Mouse (Mus musculus): ENCODE measurements at regions not wholly inside any gene's neighbourhood (a gene's known extent, or its start where the extent isn't known, plus 50 kb on each side); places are given as distances from the start of the nearest gene placed in this dataset.
"Not testable (repeated sequence)": the region's sequence is repeated elsewhere in the genome, so short reads cannot be mapped to it uniquely, and the experiment has no call there.

GRCm38 (mm10) chr6:9498921-9499320 lies 550.7 kb downstream of the Nxph1 start:
- Histone ChIP-seq H3K9me3 (no peaks in the 10 kb centered on the region), H3K27me3 (no peaks in the 10 kb centered on the region), H3K9ac (no peak overlapping the region), H3K36me3 (replicated peaks) (no peaks in the 10 kb centered on the region), H3K4me3 (replicated peaks) (no peak overlapping the region), H3K27ac (no peak overlapping the region), H3K4me1 (no peaks in the 10 kb centered on the region), H3K4me2 (no peak overlapping the region)
- no peak for ATAC-seq (ENCODE audit: low FRiP score)

DNA sequence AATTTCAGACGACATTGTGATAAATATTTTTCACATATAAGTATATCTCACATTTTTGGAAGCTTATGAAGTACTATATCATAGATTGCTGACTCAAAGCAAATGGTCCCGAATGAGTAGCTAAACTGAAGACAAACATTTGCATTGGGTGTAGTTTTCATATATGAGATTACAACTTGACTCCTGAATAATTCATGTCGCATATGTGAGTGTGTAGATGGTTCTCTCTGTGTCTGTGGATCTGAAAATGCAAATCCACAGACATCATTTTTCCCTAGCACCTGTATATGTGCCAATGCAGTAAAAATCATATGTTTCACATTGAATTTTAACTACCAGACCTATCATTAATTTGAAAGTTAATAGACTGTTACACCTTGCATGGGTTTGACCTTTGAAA lies 586.2 kb downstream of the Nxph1 start:
- Histone ChIP-seq H3K4me1 (no peaks in the 10 kb centered on the region), H3K4me3 (replicated peaks) (no peak overlapping the region), H3K9ac (no peak overlapping the region), H3K27me3 (no peaks in the 10 kb centered on the region), H3K9me3 (no peaks in the 10 kb centered on the region), H3K4me2 (no peak overlapping the region), H3K36me3 (replicated peaks) (no peaks in the 10 kb centered on the region), H3K27ac (no peak overlapping the region)
- no peak for ATAC-seq (ENCODE audit: low FRiP score)
- 74% methylated on average over 3 of the region's 3 CpGs for WGBS

- H3K27ac ChIP-seq: no peak overlapping the region
- no peaks in the 10 kb centered on the region for H3K36me3 ChIP-seq (replicated peaks)
- no peak for ATAC-seq (ENCODE audit: low FRiP score)
- H3K9me3 ChIP-seq: no peaks in the 10 kb centered on the region
- no peak overlapping the region for H3K4me2 ChIP-seq
- H3K27me3 ChIP-seq: no peaks in the 10 kb centered on the region
- H3K4me3 ChIP-seq (replicated peaks): no peak overlapping the region
- no peaks in the 10 kb centered on the region for H3K4me1 ChIP-seq
- H3K9ac ChIP-seq: no peak overlapping the region
- 70% methylated on average over 2 of the region's 2 CpGs for WGBS
Observed at GRCm38 (mm10) chr6:9538737-9539136, 590.5 kb downstream of the Nxph1 start.

DNA sequence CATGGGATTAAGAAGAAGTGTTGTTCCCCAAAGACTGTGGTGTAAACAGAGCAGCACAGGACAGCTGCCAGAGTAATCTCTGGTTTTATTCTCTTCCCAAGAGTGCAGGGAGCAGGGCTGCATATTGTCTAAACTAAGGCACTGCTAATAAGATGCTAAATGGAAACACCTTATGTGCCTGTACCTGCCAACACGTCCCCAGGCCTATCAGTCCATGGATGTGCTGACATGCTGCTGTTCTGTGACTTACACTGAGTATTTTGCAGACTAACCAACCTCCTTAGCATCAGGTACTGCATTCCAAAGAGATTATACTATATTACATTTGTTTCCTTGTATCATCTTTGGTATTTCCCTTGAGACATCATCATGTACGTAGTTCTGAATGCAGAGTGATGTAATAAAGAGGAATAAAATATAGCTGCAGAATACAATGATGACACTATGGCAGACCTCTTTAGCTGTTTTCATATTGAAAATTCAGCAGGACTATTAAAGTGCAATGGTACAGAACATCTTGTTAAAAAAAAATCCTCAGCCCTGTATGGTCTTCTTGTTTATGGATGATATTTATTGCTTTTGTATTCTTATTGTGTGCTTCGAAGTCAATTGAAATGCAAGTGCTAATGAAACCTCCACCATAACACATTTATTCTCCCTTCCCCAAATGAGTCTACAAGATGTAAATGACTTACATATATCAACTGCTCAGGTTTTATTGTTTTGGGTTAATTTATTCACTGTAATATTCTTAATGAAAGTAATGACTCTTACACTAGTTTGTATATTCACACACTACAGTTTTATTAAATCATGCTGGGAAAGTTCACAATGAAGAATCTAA lies 602.1 kb downstream of the Nxph1 start:
- Histone ChIP-seq H3K4me1 (no peaks in the 10 kb centered on the region), H3K36me3 (replicated peaks) (no peaks in the 10 kb centered on the region), H3K4me2 (no peak overlapping the region), H3K9ac (no peak overlapping the region), H3K4me3 (replicated peaks) (no peak overlapping the region), H3K27me3 (no peaks in the 10 kb centered on the region), H3K27ac (no peak overlapping the region), H3K9me3 (no peaks in the 10 kb centered on the region)
- 81% methylated on average over 3 of the region's 3 CpGs for WGBS
- no peak for ATAC-seq (ENCODE audit: low FRiP score)

DNA sequence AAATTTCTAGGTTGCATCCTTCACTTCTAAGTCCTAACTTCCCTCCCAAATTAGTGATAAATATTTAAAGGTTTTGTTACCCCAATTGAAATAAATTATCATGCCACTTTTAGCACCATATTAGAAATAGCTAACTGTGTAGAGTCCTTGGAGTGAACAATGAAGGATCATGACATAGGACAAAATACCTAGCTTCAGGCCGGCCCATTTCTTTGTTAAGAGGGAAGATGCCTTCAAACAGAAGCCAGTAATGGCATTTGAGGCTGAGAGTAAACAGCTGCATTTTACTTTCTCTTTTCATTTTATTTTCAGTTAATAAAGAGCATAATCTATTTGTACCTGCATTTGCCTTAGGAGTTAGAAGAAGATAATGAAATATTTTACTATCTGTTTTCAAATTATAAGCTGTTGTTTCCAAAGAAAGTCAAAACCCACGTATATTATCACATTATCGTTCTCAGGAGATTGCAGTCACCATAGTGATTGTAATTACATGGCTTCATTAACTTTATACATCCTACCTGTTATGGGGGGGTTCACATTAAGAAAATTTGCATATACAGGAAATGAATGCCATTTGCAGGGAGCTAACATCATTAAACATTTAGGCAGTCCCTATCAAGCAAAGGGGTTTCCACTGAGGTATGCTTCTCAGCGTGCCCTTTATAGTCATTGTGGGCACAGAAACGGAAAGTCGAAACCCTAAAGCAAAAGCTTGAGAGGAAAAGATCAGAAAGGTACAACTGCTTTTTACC lies 615.2 kb downstream of the Nxph1 start:
- Histone ChIP-seq H3K4me3 (replicated peaks) (no peak overlapping the region), H3K9ac (no peak overlapping the region), H3K27ac (no peak overlapping the region), H3K9me3 (no peaks in the 10 kb centered on the region), H3K4me1 (no peaks in the 10 kb centered on the region), H3K4me2 (no peak overlapping the region), H3K27me3 (no peaks in the 10 kb centered on the region), H3K36me3 (replicated peaks) (no peaks in the 10 kb centered on the region)
- 80% methylated on average over 6 of the region's 6 CpGs for WGBS
- ATAC-seq (ENCODE audit: low FRiP score): no peak

DNA sequence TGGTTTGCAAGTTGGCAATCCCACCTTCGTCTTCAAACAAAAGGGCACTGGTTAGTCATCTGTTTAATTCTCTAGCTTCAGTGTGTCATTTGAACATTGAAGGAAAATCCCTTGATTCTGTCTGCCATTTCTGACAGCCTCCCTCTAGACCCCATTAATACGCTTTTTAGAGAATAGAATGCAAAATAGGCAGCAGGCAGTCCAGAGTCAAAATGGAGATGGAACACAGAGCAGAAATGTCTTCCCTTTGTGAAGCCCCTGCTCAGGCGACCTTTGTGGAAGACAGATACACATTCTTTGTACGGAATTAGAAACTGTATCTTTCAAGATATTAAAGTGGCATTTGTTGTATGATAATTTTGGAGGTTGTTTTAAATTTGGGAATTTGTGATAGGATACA lies 623.6 kb downstream of the Nxph1 start:
- WGBS: 57% methylated on average over 4 of the region's 4 CpGs
- Histone ChIP-seq H3K27ac (no peak overlapping the region), H3K36me3 (replicated peaks) (no peaks in the 10 kb centered on the region), H3K4me2 (no peak overlapping the region), H3K9me3 (no peaks in the 10 kb centered on the region), H3K4me1 (no peaks in the 10 kb centered on the region), H3K27me3 (no peaks in the 10 kb centered on the region), H3K4me3 (replicated peaks) (no peak overlapping the region), H3K9ac (no peak overlapping the region)
- ATAC-seq (ENCODE audit: low FRiP score): no peak

GRCm38 (mm10) chr6:9593391-9593790 lies 645.2 kb downstream of the Nxph1 start:
- Histone ChIP-seq H3K36me3 (replicated peaks) (no peaks in the 10 kb centered on the region), H3K9ac (no peak overlapping the region), H3K4me3 (replicated peaks) (no peak overlapping the region), H3K27me3 (no peaks in the 10 kb centered on the region), H3K9me3 (no peaks in the 10 kb centered on the region), H3K4me1 (no peaks in the 10 kb centered on the region), H3K4me2 (no peak overlapping the region), H3K27ac (no peak overlapping the region)
- no peak for ATAC-seq (ENCODE audit: low FRiP score)
- 77% methylated on average over 1 of the region's 1 CpGs for WGBS

- no peak overlapping the region for H3K9ac ChIP-seq
- no peaks in the 10 kb centered on the region for H3K36me3 ChIP-seq (replicated peaks)
- H3K27me3 ChIP-seq: no peaks in the 10 kb centered on the region
- no peaks in the 10 kb centered on the region for H3K4me1 ChIP-seq
- H3K27ac ChIP-seq: no peak overlapping the region
- WGBS: 79% methylated on average over 3 of the region's 3 CpGs
- ATAC-seq (ENCODE audit: low FRiP score): no peak
- H3K9me3 ChIP-seq: no peaks in the 10 kb centered on the region
- no peak overlapping the region for H3K4me2 ChIP-seq
- no peak overlapping the region for H3K4me3 ChIP-seq (replicated peaks)
Observed at GRCm38 (mm10) chr6:9599418-9599817, 651.2 kb downstream of the Nxph1 start.

GRCm38 (mm10) chr6:9633931-9634330 lies 685.7 kb downstream of the Nxph1 start:
- WGBS: 56% methylated on average over 2 of the region's 2 CpGs
- Histone ChIP-seq H3K36me3 (replicated peaks) (no peaks in the 10 kb centered on the region), H3K4me2 (no peak overlapping the region), H3K4me1 (no peaks in the 10 kb centered on the region), H3K4me3 (replicated peaks) (no peak overlapping the region), H3K9me3 (no peaks in the 10 kb centered on the region), H3K9ac (no peak overlapping the region), H3K27me3 (no peaks in the 10 kb centered on the region), H3K27ac (no peak overlapping the region)
- ATAC-seq (ENCODE audit: low FRiP score): no peak

- not testable (repeated sequence) for H3K4me3 ChIP-seq (replicated peaks); H3K4me1 ChIP-seq; H3K36me3 ChIP-seq (replicated peaks); ATAC-seq (ENCODE audit: low FRiP score); H3K9ac ChIP-seq; H3K4me2 ChIP-seq; H3K27ac ChIP-seq; H3K9me3 ChIP-seq; H3K27me3 ChIP-seq
- WGBS: 94% methylated on average over 2 of the region's 2 CpGs
Observed at GRCm38 (mm10) chr6:9643456-9643855, 695.2 kb downstream of the Nxph1 start.

DNA sequence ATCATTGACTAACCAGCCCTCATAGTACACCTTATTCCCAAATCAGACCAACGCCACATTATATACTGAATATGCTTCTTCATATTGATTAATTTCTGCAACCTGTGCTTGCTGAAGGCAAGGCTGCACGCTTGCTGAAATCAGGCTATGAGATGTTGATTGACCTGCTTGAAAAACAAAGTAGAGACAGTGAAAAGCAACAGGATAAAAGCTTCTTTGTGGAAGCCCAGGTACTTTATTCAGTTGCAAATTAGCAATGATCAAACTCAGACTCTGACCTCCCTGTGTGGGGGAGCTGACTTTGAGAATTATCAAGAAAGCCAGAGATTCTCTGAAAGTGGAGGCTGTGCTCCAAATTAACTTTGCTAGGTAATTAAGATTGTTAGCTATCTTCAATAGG lies 695.7 kb downstream of the Nxph1 start:
- not testable (repeated sequence) for H3K4me2 ChIP-seq; H3K9ac ChIP-seq; H3K27me3 ChIP-seq; H3K27ac ChIP-seq; H3K4me3 ChIP-seq (replicated peaks); H3K4me1 ChIP-seq; H3K36me3 ChIP-seq (replicated peaks); ATAC-seq (ENCODE audit: low FRiP score); H3K9me3 ChIP-seq
- WGBS: 82% methylated on average over 2 of the region's 2 CpGs

GRCm38 (mm10) chr6:9659672-9660071 lies 711.4 kb downstream of the Nxph1 start:
- Histone ChIP-seq H3K27me3 (no peaks in the 10 kb centered on the region), H3K36me3 (replicated peaks) (no peaks in the 10 kb centered on the region), H3K9me3 (no peaks in the 10 kb centered on the region), H3K4me3 (replicated peaks) (no peak overlapping the region), H3K4me2 (no peak overlapping the region), H3K4me1 (no peaks in the 10 kb centered on the region), H3K9ac (no peak overlapping the region), H3K27ac (no peak overlapping the region)
- 87% methylated on average over 7 of the region's 7 CpGs for WGBS
- ATAC-seq (ENCODE audit: low FRiP score): no peak

DNA sequence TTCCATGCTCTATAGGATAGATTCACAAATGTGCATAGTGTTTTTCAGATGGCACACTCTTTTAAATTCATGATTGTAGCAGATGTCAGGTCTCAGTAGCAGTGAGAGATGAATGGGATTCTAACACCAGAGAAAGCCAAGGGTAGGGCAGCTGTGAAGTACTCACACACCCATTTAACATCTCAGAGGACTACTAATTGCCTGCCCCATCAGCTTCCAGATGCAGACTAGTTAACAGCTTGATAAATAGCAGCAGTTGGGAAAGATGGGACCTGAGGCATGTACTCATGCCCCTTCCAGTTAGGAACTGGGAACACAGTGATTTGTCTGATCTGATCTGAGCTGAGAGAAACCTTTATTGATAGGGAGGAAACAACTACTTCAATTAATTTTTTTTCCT lies 737.0 kb downstream of the Nxph1 start:
- Histone ChIP-seq H3K9ac (no peak overlapping the region), H3K9me3 (no peaks in the 10 kb centered on the region), H3K36me3 (replicated peaks) (no peaks in the 10 kb centered on the region), H3K27ac (no peak overlapping the region), H3K27me3 (no peaks in the 10 kb centered on the region), H3K4me3 (replicated peaks) (no peak overlapping the region), H3K4me2 (no peak overlapping the region), H3K4me1 (no peaks in the 10 kb centered on the region)
- no peak for ATAC-seq (ENCODE audit: low FRiP score)

Measured in forebrain, embryonic 12.5 days (tissue).